In genomic region chrX:7573176-7574086, GRCm38 (mm10) we compare ENCODE assay signal across 9 mouse cellular contexts. TPM values are rescaled to one million over a fixed set of nuclear protein-coding genes. Genes with fewer than 3 reads are reported as not detected.
DNase-seq lines count a peak whose midpoint lies in the region; ATAC-seq and TF ChIP-seq lines count a peak whose summit lies in the region.
"Had no signal": no experiment of that assay in that cellular context is flagged by ENCODE, and none has a peak within 500 bp of the region (broad histone marks: within the 10 kb centered on the region; RNA-seq: fewer than 3 reads in every experiment).

Gene Foxp3, plus strand, starts transcription at chrX:7573644.

- H3K4me2 ChIP-seq in lung, embryonic 15.5 days: peak within 1 kb of the TSS; percentile 71
- peak within 1 kb of the TSS; percentile 57 for H3K4me2 ChIP-seq in hindbrain, postnatal 0 days (ENCODE audit: low read depth, low read length)
- peak within 1 kb of the TSS; percentile 55 for H3K4me2 ChIP-seq in limb, embryonic 14.5 days (replicated peaks; ENCODE audit: low read depth, low read length, severe bottlenecking)
- peak within 1 kb of the TSS; percentile 54 for H3K4me2 ChIP-seq in neural tube, embryonic 11.5 days (ENCODE audit: low read depth)

- 24% methylated on average over 63 of the region's 72 CpGs for WGBS in lung, embryonic 15.5 days
- 40% methylated on average over 71 of the region's 72 CpGs for WGBS in hindbrain, postnatal 0 days
- WGBS in limb, embryonic 14.5 days: 27% methylated on average over 39 of the region's 72 CpGs
- 31% methylated on average over 48 of the region's 72 CpGs for WGBS in neural tube, embryonic 11.5 days

- H3K4me3 ChIP-seq in lung, embryonic 15.5 days: peak within 1 kb of the TSS; percentile 60
- peak within 1 kb of the TSS; percentile 50 for H3K4me3 ChIP-seq in hindbrain, postnatal 0 days (ENCODE audit: low read length)
- H3K4me3 ChIP-seq in limb, embryonic 14.5 days (replicated peaks; ENCODE audit: low read length): peak within 1 kb of the TSS; percentile 59
- H3K4me3 ChIP-seq in neural tube, embryonic 11.5 days (ENCODE audit: low read depth, low read length): peak within 1 kb of the TSS; percentile 54

- no peak for DNase-seq in lung, postnatal 14 days
- peak; percentile 60 for DNase-seq in cerebellum, adult 9-10 months
- peak; percentile 21 to 22 for DNase-seq in frontal cortex, postnatal 14 days (ENCODE audit: low spot score in 2 of 2)
- peak; percentile 5 for DNase-seq in hindbrain, postnatal 0 days (ENCODE audit: low spot score)
- no peak for DNase-seq in limb, embryonic 14.5 days (ENCODE audit: low spot score)
- DNase-seq in neural tube, embryonic 11.5 days (ENCODE audit: low spot score): peak; percentile 31
- DNase-seq in testis, postnatal 10 days (ENCODE audit: low spot score): peak; percentile 71

- no peaks in the 10 kb centered on the region for H3K36me3 ChIP-seq in lung, embryonic 15.5 days
- no peaks in the 10 kb centered on the region for H3K36me3 ChIP-seq in hindbrain, postnatal 0 days (ENCODE audit: insufficient read depth, low read length)
- no peaks in the 10 kb centered on the region for H3K36me3 ChIP-seq in limb, embryonic 14.5 days (ENCODE audit: control insufficient read depth, insufficient read depth, low read length)
- H3K36me3 ChIP-seq in neural tube, embryonic 11.5 days (ENCODE audit: control insufficient read depth, insufficient read depth, low read length): no peaks in the 10 kb centered on the region

- no peaks in the 10 kb centered on the region for H3K27me3 ChIP-seq in lung, embryonic 15.5 days
- H3K27me3 ChIP-seq in hindbrain, postnatal 0 days (ENCODE audit: insufficient read depth, low read length): no peaks in the 10 kb centered on the region
- H3K27me3 ChIP-seq in limb, embryonic 14.5 days (ENCODE audit: control insufficient read depth, insufficient read depth, low read length): no peaks in the 10 kb centered on the region
- H3K27me3 ChIP-seq in neural tube, embryonic 11.5 days (ENCODE audit: control insufficient read depth, insufficient read depth, low read length): no peaks in the 10 kb centered on the region

- H3K9me3 ChIP-seq in lung, embryonic 15.5 days: no peaks in the 10 kb centered on the region
- no peaks in the 10 kb centered on the region for H3K9me3 ChIP-seq in hindbrain, postnatal 0 days (ENCODE audit: low read length)
- H3K9me3 ChIP-seq in limb, embryonic 14.5 days (ENCODE audit: control insufficient read depth, low read length): no peaks in the 10 kb centered on the region
- H3K9me3 ChIP-seq in neural tube, embryonic 11.5 days (ENCODE audit: control insufficient read depth, low read length): no peaks in the 10 kb centered on the region

- peaks cover 19% of the 10 kb centered on the region for H3K4me1 ChIP-seq in lung, embryonic 15.5 days
- H3K4me1 ChIP-seq in hindbrain, postnatal 0 days (ENCODE audit: insufficient read depth, low read length): no peaks in the 10 kb centered on the region
- H3K4me1 ChIP-seq in limb, embryonic 14.5 days (ENCODE audit: control insufficient read depth, insufficient read depth, low read length): 0 out of 2 replicates have a peak, but pooled peaks cover 2% of the 10 kb centered on the region
- H3K4me1 ChIP-seq in neural tube, embryonic 11.5 days (ENCODE audit: control insufficient read depth, insufficient read depth, low read length): 0 out of 2 replicates have a peak, but pooled peaks cover 5% of the 10 kb centered on the region

- peak; percentile 72; the same call in 1 of the 2 replicates for ATAC-seq in lung, embryonic 15.5 days (ENCODE audit: borderline replicate concordance, extremely low read depth, low FRiP score, low TSS enrichment)
- ATAC-seq in hindbrain, postnatal 0 days: peak; percentile 15
- peak; percentile 64 for ATAC-seq in limb, embryonic 14.5 days (ENCODE audit: low FRiP score, low read depth)
- ATAC-seq in neural tube, embryonic 11.5 days (ENCODE audit: insufficient read depth, low FRiP score, low TSS enrichment): peak; percentile 24; the same call in 1 of the 2 replicates

- H3K9ac ChIP-seq in lung, embryonic 15.5 days: peak within 1 kb of the TSS; percentile 63
- peak within 1 kb of the TSS; percentile 66 for H3K9ac ChIP-seq in hindbrain, postnatal 0 days (replicated peaks; ENCODE audit: low read length)
- peak within 1 kb of the TSS; percentile 73 for H3K9ac ChIP-seq in limb, embryonic 14.5 days (ENCODE audit: low read depth, low read length, severe bottlenecking)
- H3K9ac ChIP-seq in neural tube, embryonic 11.5 days (ENCODE audit: low read length): peak within 1 kb of the TSS; percentile 75

- peak within 1 kb of the TSS; percentile 80 for H3K27ac ChIP-seq in lung, embryonic 15.5 days
- peak within 1 kb of the TSS; percentile 91 for H3K27ac ChIP-seq in hindbrain, postnatal 0 days
- H3K27ac ChIP-seq in limb, embryonic 14.5 days (replicated peaks; ENCODE audit: low read depth, low read length): peak within 1 kb of the TSS; percentile 74
- H3K27ac ChIP-seq in neural tube, embryonic 11.5 days (ENCODE audit: low read depth, low read length): peak within 1 kb of the TSS; percentile 78

- TF ChIP-seq POLR2A in limb, embryonic 14.5 days (IDR thresholded peaks at IDR 0.05; ENCODE audit: borderline replicate concordance, extremely low read depth, insufficient read depth, insufficient read length): no peak

- TF ChIP-seq CTCF in hindbrain, postnatal 0 days (IDR thresholded peaks at IDR 0.05; ENCODE audit: low read depth): no peak

RNA-seq across cellular contexts. Expression of gene Foxp3, which starts in this region (rescaled TPM):
- 0.05 TPM in 1 of 2 replicates, not detected in the other for polyA plus RNA-seq in lung, embryonic 15.5 days (2015; fragmentation: Nextera tagmentation; extraction: Ambion mirVana)
- not detected in 2 replicates for total RNA-seq in hindbrain, postnatal 0 days (2014; rRNA removed)
- 0.08 and 0.10 TPM in 2 replicates for polyA plus RNA-seq in hindbrain, postnatal 0 days (2015; fragmentation: Nextera tagmentation; extraction: Ambion mirVana)
- polyA plus RNA-seq in limb, embryonic 14.5 days (2012; rRNA removed): 0.03 and 0.04 TPM in 2 replicates
- polyA plus RNA-seq in limb, embryonic 14.5 days (2014; fragmentation: Nextera tagmentation; extraction: Ambion mirVana): not detected in 2 replicates
- polyA plus RNA-seq in neural tube, embryonic 11.5 days (2014; fragmentation: Nextera tagmentation; extraction: Ambion mirVana): not detected in 2 replicates
- total RNA-seq: left cerebral cortex, postnatal 25 days had no signal

Comparison
In these comparisons a context has a peak if more than half of its experiments do, and no peak if none do; other contexts are left out.
1. Peak in ATAC-seq, H3K4me3 ChIP-seq, H3K27ac ChIP-seq, H3K9ac ChIP-seq and H3K4me2 ChIP-seq in lung, embryonic 15.5 days; RNA of the gene not detected or under 1 TPM.
2. Peak in DNase-seq, ATAC-seq, H3K4me3 ChIP-seq, H3K27ac ChIP-seq, H3K9ac ChIP-seq and H3K4me2 ChIP-seq in hindbrain, postnatal 0 days; RNA of the gene not detected or under 1 TPM.
3. Peak in ATAC-seq, H3K4me3 ChIP-seq, H3K27ac ChIP-seq, H3K9ac ChIP-seq and H3K4me2 ChIP-seq in limb, embryonic 14.5 days; RNA of the gene not detected or under 1 TPM.
4. Peak in DNase-seq, ATAC-seq, H3K4me3 ChIP-seq, H3K27ac ChIP-seq, H3K9ac ChIP-seq and H3K4me2 ChIP-seq in neural tube, embryonic 11.5 days; RNA of the gene not detected or under 1 TPM.
5. ATAC-seq: peak in every context shown above with its lines; median percentile 72 in lung, embryonic 15.5 days; 64 in limb, embryonic 14.5 days; 24 in neural tube, embryonic 11.5 days; 15 in hindbrain, postnatal 0 days.
6. DNase-seq: peak in cerebellum, adult 9-10 months (single experiment), frontal cortex, postnatal 14 days (2 of 2) and testis, postnatal 10 days (single experiment); none in lung, postnatal 14 days (single experiment) and limb, embryonic 14.5 days (single experiment).
7. Peak in every context shown above with its lines, with median percentiles within 50 percentile points of each other: H3K27ac ChIP-seq, H3K4me2 ChIP-seq, H3K4me3 ChIP-seq and H3K9ac ChIP-seq.